Mouse (Mus musculus): ENCODE measurements at regions not wholly inside any gene's neighbourhood (a gene's known extent, or its start where the extent isn't known, plus 50 kb on each side); places are given as distances from the start of the nearest gene placed in this dataset.

DNA sequence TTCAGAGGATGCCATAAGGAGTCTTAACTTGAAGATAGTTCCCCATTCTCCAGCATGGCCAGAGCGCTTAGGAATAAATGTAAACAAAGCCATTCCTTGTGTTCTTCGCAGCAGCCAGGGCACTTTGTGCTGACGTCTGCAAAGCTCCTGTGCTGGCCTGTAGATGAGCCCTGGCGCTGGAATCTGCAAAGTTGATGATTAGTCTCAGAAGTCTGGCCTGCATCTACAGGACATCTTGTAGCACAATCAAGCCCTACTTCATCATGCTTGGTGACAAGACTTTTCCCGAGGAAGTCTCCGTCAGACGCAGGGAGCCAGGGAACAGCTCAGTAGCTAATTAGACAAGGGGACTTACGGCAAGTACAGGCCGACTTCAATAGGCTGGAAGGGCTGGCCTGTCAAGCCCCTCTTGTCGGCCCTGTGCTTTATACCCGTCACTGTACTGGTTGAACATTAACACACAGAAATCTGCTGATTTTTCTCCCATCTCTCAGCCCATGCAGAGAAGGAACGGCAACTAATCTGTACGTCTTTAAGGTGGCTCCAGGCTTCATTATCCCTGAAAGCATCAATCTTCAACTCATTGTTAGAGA, 87.6 kb upstream of the Nrbf2 start:
- Histone ChIP-seq H3K27me3 (replicated peaks; ENCODE audit: insufficient read depth, low read length) (no peaks in the 10 kb centered on the region), H3K9ac (replicated peaks; ENCODE audit: low read depth) (no peak overlapping the region), H3K4me1 (ENCODE audit: insufficient read depth, low read depth, low read length) (no peaks in the 10 kb centered on the region), H3K4me2 (replicated peaks; ENCODE audit: low read depth, low read length) (no peak overlapping the region), H3K4me3 (ENCODE audit: low read depth, low read length) (no peak overlapping the region), H3K9me3 (ENCODE audit: low read length) (no peaks in the 10 kb centered on the region), H3K27ac (ENCODE audit: low read length) (no peak overlapping the region), H3K36me3 (ENCODE audit: insufficient read depth, low read length) (no peaks in the 10 kb centered on the region)
- ATAC-seq (no peak; the same call in 1 of the 2 replicates), DNase-seq (ENCODE audit: low spot score) (peak; percentile 27)
- 7% methylated on average over 13 of the region's 13 CpGs for WGBS
- TF ChIP-seq CTCF (IDR thresholded peaks at IDR 0.05): no peak
- TF ChIP-seq EP300 (IDR thresholded peaks at IDR 0.05): no peak

DNA sequence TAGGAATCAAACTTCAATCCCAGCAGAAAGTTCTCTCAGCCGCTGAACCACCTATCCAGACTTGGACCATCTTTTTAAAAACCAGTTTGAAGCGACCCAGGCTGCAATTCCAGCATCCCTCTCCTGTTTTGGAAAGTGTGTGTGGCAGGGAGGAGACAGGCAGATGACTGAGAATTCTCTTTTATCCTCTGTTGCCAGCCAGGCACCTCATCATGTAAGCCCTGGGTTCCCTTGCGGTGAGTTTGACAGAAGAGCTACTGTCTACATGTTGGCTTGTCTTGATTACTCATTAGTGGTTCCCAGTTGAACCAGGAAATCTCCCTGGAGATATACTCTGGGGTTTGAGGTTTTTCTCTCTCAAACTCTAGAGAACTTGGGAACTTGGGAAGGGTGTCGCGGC, 91.5 kb upstream of the Nrbf2 start:
- no peaks in the 10 kb centered on the region for H3K27me3 ChIP-seq (replicated peaks; ENCODE audit: insufficient read depth, low read length)
- no peaks in the 10 kb centered on the region for H3K9me3 ChIP-seq (ENCODE audit: low read length)
- H3K9ac ChIP-seq (replicated peaks; ENCODE audit: low read depth): no peak overlapping the region
- no peak overlapping the region for H3K4me3 ChIP-seq (ENCODE audit: low read depth, low read length)
- H3K4me2 ChIP-seq (replicated peaks; ENCODE audit: low read depth, low read length): no peak overlapping the region
- no peak overlapping the region for H3K27ac ChIP-seq (ENCODE audit: low read length)
- no peak for DNase-seq (ENCODE audit: low spot score)
- H3K4me1 ChIP-seq (ENCODE audit: insufficient read depth, low read depth, low read length): peaks cover 3% of the 10 kb centered on the region; the same call in 1 of the 2 replicates
- no peak for ATAC-seq
- TF ChIP-seq EP300 (IDR thresholded peaks at IDR 0.05) (no peak), CTCF (IDR thresholded peaks at IDR 0.05) (no peak)
- WGBS: 93% methylated on average over 5 of the region's 5 CpGs
- no peaks in the 10 kb centered on the region for H3K36me3 ChIP-seq (ENCODE audit: insufficient read depth, low read length)

- H3K4me2 ChIP-seq (replicated peaks; ENCODE audit: low read depth, low read length): no peak overlapping the region
- H3K4me1 ChIP-seq (ENCODE audit: insufficient read depth, low read depth, low read length): peaks cover 3% of the 10 kb centered on the region; the same call in 1 of the 2 replicates
- WGBS: 45% methylated on average over 17 of the region's 17 CpGs
- ATAC-seq (peak; percentile 37; the same call in 1 of the 2 replicates), DNase-seq (ENCODE audit: low spot score) (no peak)
- H3K9ac ChIP-seq (replicated peaks; ENCODE audit: low read depth): no peak overlapping the region
- no peak overlapping the region for H3K4me3 ChIP-seq (ENCODE audit: low read depth, low read length)
- H3K36me3 ChIP-seq (ENCODE audit: insufficient read depth, low read length): no peaks in the 10 kb centered on the region
- TF ChIP-seq EP300 (IDR thresholded peaks at IDR 0.05) (no peak), CTCF (IDR thresholded peaks at IDR 0.05) (no peak)
- no peaks in the 10 kb centered on the region for H3K27me3 ChIP-seq (replicated peaks; ENCODE audit: insufficient read depth, low read length)
- H3K27ac ChIP-seq (ENCODE audit: low read length): no peak overlapping the region
- H3K9me3 ChIP-seq (ENCODE audit: low read length): no peaks in the 10 kb centered on the region
These were observed 92.6 kb upstream of the Nrbf2 start for GRCm38 (mm10) chr10:67377643-67378223.

GRCm38 (mm10) chr10:67380174-67380573, 95.1 kb upstream of the Nrbf2 start:
- no peak overlapping the region for H3K4me3 ChIP-seq (ENCODE audit: low read depth, low read length)
- WGBS: 79% methylated on average over 5 of the region's 5 CpGs
- no peak overlapping the region for H3K9ac ChIP-seq (replicated peaks; ENCODE audit: low read depth)

GRCm38 (mm10) chr10:67383352-67383751, 98.2 kb upstream of the Nrbf2 start:
- no peak for ATAC-seq
- no peak overlapping the region for H3K4me3 ChIP-seq (ENCODE audit: low read depth, low read length)

More at GRCm38 (mm10) chr10:67380174-67380573, 95.1 kb upstream of the Nrbf2 start:
- no peak overlapping the region for H3K4me2 ChIP-seq (replicated peaks; ENCODE audit: low read depth, low read length)
- ATAC-seq: no peak
- H3K9me3 ChIP-seq (ENCODE audit: low read length): no peaks in the 10 kb centered on the region
- H3K36me3 ChIP-seq (ENCODE audit: insufficient read depth, low read length): no peaks in the 10 kb centered on the region
- no peaks in the 10 kb centered on the region for H3K27me3 ChIP-seq (replicated peaks; ENCODE audit: insufficient read depth, low read length)
- no peak overlapping the region for H3K27ac ChIP-seq (ENCODE audit: low read length)
- DNase-seq (ENCODE audit: low spot score): no peak
- no peak for TF ChIP-seq EP300 (IDR thresholded peaks at IDR 0.05)
- no peak for TF ChIP-seq CTCF (IDR thresholded peaks at IDR 0.05)
- H3K4me1 ChIP-seq (ENCODE audit: insufficient read depth, low read depth, low read length): peaks cover 3% of the 10 kb centered on the region; the same call in 1 of the 2 replicates

GRCm38 (mm10) chr10:67383802-67384567, 98.9 kb upstream of the Nrbf2 start:
- whole genome bisulfite sequencing: 83% methylated on average over 16 of the region's 16 CpGs
- TF ChIP-seq EP300 (IDR thresholded peaks at IDR 0.05) (no peak), CTCF (IDR thresholded peaks at IDR 0.05) (no peak)
- no peak overlapping the region for H3K9ac ChIP-seq (replicated peaks; ENCODE audit: low read depth)
- H3K36me3 ChIP-seq (ENCODE audit: insufficient read depth, low read length): no peaks in the 10 kb centered on the region
- no peak for DNase-seq (ENCODE audit: low spot score)
- no peak overlapping the region for H3K4me2 ChIP-seq (replicated peaks; ENCODE audit: low read depth, low read length)
- no peaks in the 10 kb centered on the region for H3K4me1 ChIP-seq (ENCODE audit: insufficient read depth, low read depth, low read length)
- no peak overlapping the region for H3K27ac ChIP-seq (ENCODE audit: low read length)
- H3K27me3 ChIP-seq (replicated peaks; ENCODE audit: insufficient read depth, low read length): no peaks in the 10 kb centered on the region
- no peak overlapping the region for H3K4me3 ChIP-seq (ENCODE audit: low read depth, low read length)
- no peaks in the 10 kb centered on the region for H3K9me3 ChIP-seq (ENCODE audit: low read length)
- ATAC-seq: no peak

More at GRCm38 (mm10) chr10:67383352-67383751, 98.2 kb upstream of the Nrbf2 start:
- Histone ChIP-seq H3K27ac (ENCODE audit: low read length) (no peak overlapping the region), H3K27me3 (replicated peaks; ENCODE audit: insufficient read depth, low read length) (no peaks in the 10 kb centered on the region), H3K9me3 (ENCODE audit: low read length) (no peaks in the 10 kb centered on the region), H3K9ac (replicated peaks; ENCODE audit: low read depth) (no peak overlapping the region), H3K4me1 (ENCODE audit: insufficient read depth, low read depth, low read length) (no peaks in the 10 kb centered on the region), H3K4me2 (replicated peaks; ENCODE audit: low read depth, low read length) (no peak overlapping the region), H3K36me3 (ENCODE audit: insufficient read depth, low read length) (no peaks in the 10 kb centered on the region)
- DNase-seq (ENCODE audit: low spot score): no peak
- WGBS: 84% methylated on average over 4 of the region's 4 CpGs
- no peak for TF ChIP-seq CTCF (IDR thresholded peaks at IDR 0.05)
- no peak for TF ChIP-seq EP300 (IDR thresholded peaks at IDR 0.05)
